Mouse (Mus musculus): Measurements from ENCODE around the gene Entpd3. TPM values are rescaled to one million over a fixed set of nuclear protein-coding genes. Genes with fewer than 3 reads are reported as not detected.

Entpd3 gene
- polyA plus RNA-seq (2014; fragmentation: Nextera tagmentation; extraction: Ambion mirVana) = 0.53 and 1.1 TPM in 2 replicates

GRCm38 (mm10) chr9:120539662-120540251, at the start of gene Entpd3:
Entpd3 (plus strand) TSS chr9:120539818.
- no peak within 1 kb of the TSS for H3K27ac ChIP-seq (replicated peaks; ENCODE audit: low read depth, low read length)
- H3K4me1 ChIP-seq (ENCODE audit: control insufficient read depth, insufficient read depth, low read length) = 0 out of 2 replicates have a peak, but pooled peaks cover 2% of the 10 kb centered on the region
- DNase-seq (ENCODE audit: low spot score) = peak; percentile 7
- peaks cover 6% of the 10 kb centered on the region for H3K27me3 ChIP-seq (ENCODE audit: control insufficient read depth, insufficient read depth, low read length)
- peak within 1 kb of the TSS; percentile 62 for H3K4me2 ChIP-seq (ENCODE audit: low read depth, low read length)
- 1% methylated on average over 31 of the region's 31 CpGs for WGBS
- peak within 1 kb of the TSS; percentile 38 for H3K4me3 ChIP-seq (ENCODE audit: low read depth, low read length)
- H3K9me3 ChIP-seq (replicated peaks; ENCODE audit: control insufficient read depth, low read length) = no peaks in the 10 kb centered on the region
- peak within 1 kb of the TSS; percentile 37 for H3K9ac ChIP-seq (replicated peaks; ENCODE audit: low read length)
- no peaks in the 10 kb centered on the region for H3K36me3 ChIP-seq (replicated peaks; ENCODE audit: control insufficient read depth, insufficient read depth, low read depth, low read length)
- no peak for ATAC-seq (replicated peaks; ENCODE audit: insufficient number of reproducible peaks, low FRiP score, low TSS enrichment, low read depth)

GRCm38 (mm10) chr9:120491509-120491908, 48.1 kb upstream of the Entpd3 start:
- Histone ChIP-seq H3K4me3 (ENCODE audit: low read depth, low read length) (peak overlapping the region; percentile 98; the same call in 1 of the 2 replicates), H3K4me2 (ENCODE audit: low read depth, low read length) (peak overlapping the region; percentile 86), H3K9me3 (replicated peaks; ENCODE audit: control insufficient read depth, low read length) (no peaks in the 10 kb centered on the region), H3K36me3 (replicated peaks; ENCODE audit: control insufficient read depth, insufficient read depth, low read depth, low read length) (peaks cover 4% of the 10 kb centered on the region), H3K9ac (replicated peaks; ENCODE audit: low read length) (no peak overlapping the region), H3K4me1 (ENCODE audit: control insufficient read depth, insufficient read depth, low read length) (no peaks in the 10 kb centered on the region), H3K27me3 (ENCODE audit: control insufficient read depth, insufficient read depth, low read length) (no peaks in the 10 kb centered on the region), H3K27ac (replicated peaks; ENCODE audit: low read depth, low read length) (no peak overlapping the region)
- ATAC-seq (replicated peaks; ENCODE audit: insufficient number of reproducible peaks, low FRiP score, low TSS enrichment, low read depth) (no peak), DNase-seq (ENCODE audit: low spot score) (peak; percentile 24)
- 86% methylated on average over 3 of the region's 3 CpGs for WGBS

GRCm38 (mm10) chr9:120492010-120492399, 47.6 kb upstream of the Entpd3 start, which contains the start of gene Eif1b:
Eif1b (plus strand) TSS chr9:120492232.
- H3K27me3 ChIP-seq (ENCODE audit: control insufficient read depth, insufficient read depth, low read length) = no peaks in the 10 kb centered on the region
- peaks cover 4% of the 10 kb centered on the region for H3K36me3 ChIP-seq (replicated peaks; ENCODE audit: control insufficient read depth, insufficient read depth, low read depth, low read length)
- H3K9me3 ChIP-seq (replicated peaks; ENCODE audit: control insufficient read depth, low read length) = no peaks in the 10 kb centered on the region
- ATAC-seq (replicated peaks; ENCODE audit: insufficient number of reproducible peaks, low FRiP score, low TSS enrichment, low read depth) (peak; percentile 42), DNase-seq (ENCODE audit: low spot score) (no peak)
- H3K4me3 ChIP-seq (ENCODE audit: low read depth, low read length) = peak within 1 kb of the TSS; percentile 98
- H3K4me2 ChIP-seq (ENCODE audit: low read depth, low read length) = peak within 1 kb of the TSS; percentile 86
- H3K9ac ChIP-seq (replicated peaks; ENCODE audit: low read length) = peak within 1 kb of the TSS; percentile 99
- no peaks in the 10 kb centered on the region; the same call in 1 of the 2 replicates for H3K4me1 ChIP-seq (ENCODE audit: control insufficient read depth, insufficient read depth, low read length)
- WGBS = 4% methylated on average over 19 of the region's 19 CpGs
- H3K27ac ChIP-seq (replicated peaks; ENCODE audit: low read depth, low read length) = peak within 1 kb of the TSS; percentile 90

- no peaks in the 10 kb centered on the region for H3K27me3 ChIP-seq (ENCODE audit: control insufficient read depth, insufficient read depth, low read length)
- DNase-seq (ENCODE audit: low spot score) = peak; percentile 88
- no peaks in the 10 kb centered on the region; the same call in 1 of the 2 replicates for H3K4me1 ChIP-seq (ENCODE audit: control insufficient read depth, insufficient read depth, low read length)
- H3K4me3 ChIP-seq (ENCODE audit: low read depth, low read length) = peak overlapping the region; percentile 98
- H3K36me3 ChIP-seq (replicated peaks; ENCODE audit: control insufficient read depth, insufficient read depth, low read depth, low read length) = peaks cover 4% of the 10 kb centered on the region
- WGBS = under 1% methylated on average over 91 of the region's 97 CpGs
- ATAC-seq (replicated peaks; ENCODE audit: insufficient number of reproducible peaks, low FRiP score, low TSS enrichment, low read depth) = peak; percentile 74
- H3K9ac ChIP-seq (replicated peaks; ENCODE audit: low read length) = peak overlapping the region; percentile 99
- H3K4me2 ChIP-seq (ENCODE audit: low read depth, low read length) = peak overlapping the region; percentile 86
- peak overlapping the region; percentile 90 for H3K27ac ChIP-seq (replicated peaks; ENCODE audit: low read depth, low read length)
- H3K9me3 ChIP-seq (replicated peaks; ENCODE audit: control insufficient read depth, low read length) = no peaks in the 10 kb centered on the region
Observed at GRCm38 (mm10) chr9:120492400-120493351, 46.9 kb upstream of the Entpd3 start.

GRCm38 (mm10) chr9:120493781-120494180, 45.8 kb upstream of the Entpd3 start:
- Histone ChIP-seq H3K36me3 (replicated peaks; ENCODE audit: control insufficient read depth, insufficient read depth, low read depth, low read length) (peaks cover 4% of the 10 kb centered on the region), H3K27ac (replicated peaks; ENCODE audit: low read depth, low read length) (no peak overlapping the region), H3K27me3 (ENCODE audit: control insufficient read depth, insufficient read depth, low read length) (no peaks in the 10 kb centered on the region), H3K9ac (replicated peaks; ENCODE audit: low read length) (peak overlapping the region; percentile 99), H3K4me2 (ENCODE audit: low read depth, low read length) (peak overlapping the region; percentile 86), H3K4me3 (ENCODE audit: low read depth, low read length) (peak overlapping the region; percentile 98), H3K4me1 (ENCODE audit: control insufficient read depth, insufficient read depth, low read length) (no peaks in the 10 kb centered on the region; the same call in 1 of the 2 replicates), H3K9me3 (replicated peaks; ENCODE audit: control insufficient read depth, low read length) (no peaks in the 10 kb centered on the region)
- no peak for ATAC-seq (replicated peaks; ENCODE audit: insufficient number of reproducible peaks, low FRiP score, low TSS enrichment, low read depth)
- no peak for DNase-seq (ENCODE audit: low spot score)
- 75% methylated on average over 12 of the region's 12 CpGs for WGBS

- ATAC-seq (replicated peaks; ENCODE audit: insufficient number of reproducible peaks, low FRiP score, low TSS enrichment, low read depth) (no peak), DNase-seq (ENCODE audit: low spot score) (peak; percentile 88)
- Histone ChIP-seq H3K27ac (replicated peaks; ENCODE audit: low read depth, low read length) (no peak overlapping the region), H3K4me2 (ENCODE audit: low read depth, low read length) (no peak overlapping the region), H3K4me3 (ENCODE audit: low read depth, low read length) (no peak overlapping the region), H3K36me3 (replicated peaks; ENCODE audit: control insufficient read depth, insufficient read depth, low read depth, low read length) (peaks cover 4% of the 10 kb centered on the region), H3K27me3 (ENCODE audit: control insufficient read depth, insufficient read depth, low read length) (no peaks in the 10 kb centered on the region), H3K9me3 (replicated peaks; ENCODE audit: control insufficient read depth, low read length) (no peaks in the 10 kb centered on the region), H3K4me1 (ENCODE audit: control insufficient read depth, insufficient read depth, low read length) (no peaks in the 10 kb centered on the region; the same call in 1 of the 2 replicates), H3K9ac (replicated peaks; ENCODE audit: low read length) (no peak overlapping the region)
- WGBS = 7% methylated on average over 3 of the region's 3 CpGs
Observed at GRCm38 (mm10) chr9:120496691-120497090, 42.9 kb upstream of the Entpd3 start.

GRCm38 (mm10) chr9:120497983-120498382, 41.6 kb upstream of the Entpd3 start:
- H3K4me1 ChIP-seq (ENCODE audit: control insufficient read depth, insufficient read depth, low read length) = no peaks in the 10 kb centered on the region; the same call in 1 of the 2 replicates
- no peaks in the 10 kb centered on the region for H3K27me3 ChIP-seq (ENCODE audit: control insufficient read depth, insufficient read depth, low read length)
- H3K27ac ChIP-seq (replicated peaks; ENCODE audit: low read depth, low read length) = no peak overlapping the region
- DNase-seq (ENCODE audit: low spot score) (no peak), ATAC-seq (replicated peaks; ENCODE audit: insufficient number of reproducible peaks, low FRiP score, low TSS enrichment, low read depth) (no peak)
- no peaks in the 10 kb centered on the region for H3K9me3 ChIP-seq (replicated peaks; ENCODE audit: control insufficient read depth, low read length)
- H3K9ac ChIP-seq (replicated peaks; ENCODE audit: low read length) = no peak overlapping the region
- H3K4me2 ChIP-seq (ENCODE audit: low read depth, low read length) = no peak overlapping the region
- H3K36me3 ChIP-seq (replicated peaks; ENCODE audit: control insufficient read depth, insufficient read depth, low read depth, low read length) = peaks cover 4% of the 10 kb centered on the region
- no peak overlapping the region for H3K4me3 ChIP-seq (ENCODE audit: low read depth, low read length)
- 83% methylated on average over 5 of the region's 5 CpGs for WGBS

Measured in embryonic facial prominence, embryonic 11.5 days (tissue).